Mouse (Mus musculus): ENCODE results near the gene Tmem235.

Gene Tmem235

DNA sequence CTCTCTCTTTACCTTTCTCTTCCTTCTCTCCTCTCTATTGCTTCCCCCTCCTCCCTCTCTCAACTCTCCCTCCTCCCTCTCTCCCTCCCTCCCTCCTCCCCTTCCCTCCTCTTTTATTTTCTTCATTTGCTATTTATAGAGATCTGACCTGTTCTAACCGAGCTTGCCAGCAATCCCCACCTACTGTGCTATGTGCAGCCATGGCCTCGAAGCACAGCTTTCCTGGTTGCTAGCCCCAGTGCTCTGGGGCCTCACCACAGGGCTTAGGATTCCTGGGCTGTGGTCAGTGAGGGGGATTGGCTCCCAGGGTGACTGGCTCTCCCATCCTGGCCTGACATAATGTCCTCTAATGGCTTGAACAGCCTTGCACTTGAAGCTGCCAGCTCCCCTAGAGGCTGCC lies 36.0 kb downstream of the Tmem235 start:
- DNase-seq, result no peak

- DNase-seq, result no peak
These were observed 41.7 kb downstream of the Tmem235 start for GRCm38 (mm10) chr11:117902282-117902681.

DNA sequence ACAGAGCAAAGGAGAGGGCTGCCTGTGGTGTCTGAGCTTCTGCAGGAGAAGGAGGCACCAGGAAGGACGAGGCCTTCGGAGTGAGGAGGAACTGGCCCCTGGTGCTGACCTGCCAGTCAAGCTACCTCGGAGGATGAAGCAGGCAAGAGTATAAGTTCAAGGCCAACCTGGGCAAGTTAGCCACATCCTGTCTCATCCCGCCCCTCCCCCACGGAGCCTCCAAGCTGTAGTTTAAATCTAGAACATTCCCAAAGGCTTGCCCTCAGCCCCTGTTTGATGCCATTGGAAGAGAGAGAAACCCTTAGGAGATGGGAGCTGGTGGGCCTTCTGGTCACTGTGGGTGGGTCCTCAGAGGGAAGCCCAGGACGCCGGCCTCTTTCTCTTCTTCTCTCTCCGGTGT lies 43.9 kb downstream of the Tmem235 start:
- DNase-seq, result no peak

DNA sequence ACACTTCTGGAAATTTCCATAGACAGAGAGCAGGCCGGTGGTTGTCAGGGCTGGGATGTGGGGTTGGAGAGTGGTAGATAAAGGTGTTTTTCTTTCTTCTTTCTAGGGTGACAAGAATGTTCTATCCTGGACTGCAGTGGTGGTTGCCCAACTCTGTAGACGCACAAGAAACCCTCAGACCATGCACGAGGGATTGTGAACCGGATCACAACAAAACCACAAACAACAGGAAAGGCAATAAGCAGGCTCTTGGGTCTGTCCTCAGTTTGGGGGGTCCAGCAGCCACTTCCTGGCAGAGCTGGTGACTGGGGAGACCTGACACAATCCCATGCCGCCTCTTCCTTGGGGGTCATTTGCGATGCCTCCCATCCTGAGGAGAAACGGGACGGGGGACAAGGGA lies 48.8 kb downstream of the Tmem235 start:
- DNase-seq, result no peak

GRCm38 (mm10) chr11:117912684-117913352 lies 52.3 kb downstream of the Tmem235 start:
- peak; percentile 93 for DNase-seq

DNA sequence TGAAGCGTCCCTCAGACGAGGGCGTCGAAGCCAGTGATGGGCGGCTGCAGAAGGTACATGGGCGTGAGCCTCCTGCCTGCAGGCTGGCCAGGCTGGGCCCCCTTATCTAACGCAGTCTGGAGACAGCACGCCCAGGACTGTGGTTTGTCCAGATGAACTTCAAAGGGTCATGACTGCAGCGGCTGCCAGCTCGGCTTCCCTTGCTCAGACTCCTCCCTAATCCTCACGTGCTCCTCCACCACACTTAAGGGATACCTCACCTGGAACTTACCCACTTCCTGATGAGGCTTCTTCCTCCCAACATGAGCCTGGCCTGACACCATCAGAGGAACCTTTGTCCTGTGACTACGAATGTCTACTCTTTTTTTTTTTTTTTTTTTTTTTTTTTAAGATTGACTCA lies 54.0 kb downstream of the Tmem235 start:
- no peak for DNase-seq
